Mouse (Mus musculus) lung, embryonic 14.5 days (tissue): Measurements from ENCODE around the gene Rpgrip1. TPM values are rescaled to one million over a fixed set of nuclear protein-coding genes. Genes with fewer than 3 reads are reported as not detected.

ENCODE experiments used
- ATAC-seq: fragments of 200-750 bp; cut with Nextera tagmentation; 2 replicates; pipeline ENCODE4 v1.8.0; 2017; ENCODE audit warnings: mild to moderate bottlenecking, moderate TSS enrichment, moderate library complexity; ENCODE audit not compliant: insufficient read depth
- DNase-seq: peaks from one replicate; pipeline ENCODE4 v3.0.0-alpha.2; 2015
- H3K27ac ChIP-seq: fragments of 300-500 bp; sonication (generic); 2 replicates; pipeline ENCODE4 v1.5.1; 2014; ENCODE audit warnings: low read depth, mild to moderate bottlenecking, moderate library complexity
- H3K27me3 ChIP-seq: fragments of 300-500 bp; sonication (generic); 2 replicates; pipeline ENCODE4 v1.6.1; 2014; ENCODE audit warnings: low read length, control low read depth; ENCODE audit not compliant: insufficient read depth
- H3K36me3 ChIP-seq: fragments of 300-500 bp; sonication (generic); 2 replicates; pipeline ENCODE4 v1.6.1; 2014; ENCODE audit warnings: control low read depth; ENCODE audit not compliant: insufficient read depth
- H3K4me1 ChIP-seq: fragments of 300-500 bp; sonication (generic); 2 replicates; pipeline ENCODE4 v1.6.1; 2014; ENCODE audit warnings: antibody characterized with exemption, control low read depth; ENCODE audit not compliant: insufficient read depth
- H3K4me2 ChIP-seq: fragments of 300-500 bp; sonication (generic); 2 replicates; pipeline ENCODE4 v1.6.1; 2014; ENCODE audit warnings: mild to moderate bottlenecking
- H3K4me3 ChIP-seq: fragments of 300-500 bp; sonication (generic); 2 replicates; pipeline ENCODE4 v1.5.1; 2014; ENCODE audit warnings: low read depth, low read length
- H3K9ac ChIP-seq: fragments of 300-500 bp; sonication (generic); 2 replicates; pipeline ENCODE4 v1.6.1; 2014
- H3K9me3 ChIP-seq: fragments of 300-500 bp; sonication (generic); 2 replicates; pipeline ENCODE4 v1.6.1; 2016; ENCODE audit warnings: low read depth, low read length, control low read depth
- CTCF ChIP-seq: IDR thresholded peaks from 2 replicates; pipeline ENCODE4 v1.5.1; 2016; ENCODE audit warnings: antibody characterized with exemption, low read depth
- whole genome bisulfite sequencing: fragments of 180-500 bp; shearing (Covaris S2); extraction: QIAGEN DNeasy Blood & Tissue Kit; methylation state at CpG from one replicate; pipeline ENCODE4 v1.1.7; 2014; 5-methylcytosine and 5-hydroxymethylcytosine counted together
- polyA plus RNA-seq: library from polyadenylated mRNA; unstranded; fragments of >200 nt; fragmentation: Nextera tagmentation; extraction: Ambion mirVana; gene quantifications from 2 replicates; pipeline ENCODE4 v1.2.1, GENCODE M21; 2014

The Rpgrip1 gene
- polyA plus RNA-seq, 1 experiment from 2014 or later: 76.1 TPM

- peaks cover 15% of the 10 kb centered on the region for H3K36me3 ChIP-seq
- WGBS: 72% methylated on average over 2 of the region's 2 CpGs
- no peak for TF ChIP-seq CTCF
- no peak overlapping the region for H3K9ac ChIP-seq
- H3K4me2 ChIP-seq: no peak overlapping the region
- H3K27ac ChIP-seq: no peak overlapping the region
- no peaks in the 10 kb centered on the region for H3K27me3 ChIP-seq
- H3K4me1 ChIP-seq: peaks cover 13% of the 10 kb centered on the region; the same call in 1 of the 2 replicates
- no peaks in the 10 kb centered on the region for H3K9me3 ChIP-seq
- DNase-seq (no peak), ATAC-seq (no peak)
- no peak overlapping the region for H3K4me3 ChIP-seq
Observed at GRCm38 (mm10) chr14:52105308-52105707, 5.2 kb upstream of the Rpgrip1 start.

- H3K27me3 ChIP-seq: no peaks in the 10 kb centered on the region
- ATAC-seq (0 out of 2 replicates have a peak, but pooled peaks have one; percentile 10), DNase-seq (peak; percentile 94)
- no peak overlapping the region for H3K9ac ChIP-seq
- 4% methylated on average over 10 of the region's 10 CpGs for WGBS
- H3K27ac ChIP-seq: peak overlapping the region; percentile 72
- H3K4me3 ChIP-seq: no peak overlapping the region
- H3K4me1 ChIP-seq: 0 out of 2 replicates have a peak, but pooled peaks cover 8% of the 10 kb centered on the region
- peaks cover 6% of the 10 kb centered on the region; the same call in 1 of the 2 replicates for H3K36me3 ChIP-seq
- no peaks in the 10 kb centered on the region for H3K9me3 ChIP-seq
- H3K4me2 ChIP-seq: peak overlapping the region; percentile 37
- TF ChIP-seq CTCF: no peak
Observed at GRCm38 (mm10) chr14:52106741-52107140, 3.8 kb upstream of the Rpgrip1 start.

DNA sequence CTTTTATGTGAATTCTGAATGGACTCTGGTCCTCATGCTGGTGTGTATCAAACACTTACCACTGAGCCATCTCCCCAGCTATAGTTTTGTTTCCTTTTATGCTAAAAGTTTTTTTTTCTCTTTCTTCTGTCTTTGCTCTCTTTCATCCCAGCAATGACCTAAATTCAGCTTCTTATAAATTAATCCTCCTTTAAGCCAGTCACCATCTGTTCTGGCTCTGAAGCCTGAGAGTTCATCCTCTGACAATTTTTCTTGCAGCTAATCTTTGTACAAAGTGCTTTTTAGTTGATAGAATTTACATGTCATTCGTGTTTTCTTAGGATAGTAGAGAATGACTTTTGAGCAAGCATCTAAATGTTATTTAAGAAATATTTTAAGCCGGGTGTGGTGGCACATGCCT is 2.5 kb upstream of the Rpgrip1 start:
- Histone ChIP-seq H3K36me3 (no peaks in the 10 kb centered on the region), H3K27ac (no peak overlapping the region), H3K9me3 (no peaks in the 10 kb centered on the region), H3K4me1 (0 out of 2 replicates have a peak, but pooled peaks cover 3% of the 10 kb centered on the region), H3K9ac (no peak overlapping the region), H3K4me2 (no peak overlapping the region), H3K27me3 (no peaks in the 10 kb centered on the region), H3K4me3 (no peak overlapping the region)
- DNase-seq (no peak), ATAC-seq (no peak)
- 76% methylated on average over 2 of the region's 2 CpGs for WGBS
- no peak for TF ChIP-seq CTCF

GRCm38 (mm10) chr14:52114101-52114500 is 3.6 kb downstream of the Rpgrip1 start:
- H3K4me2 ChIP-seq: no peak overlapping the region
- H3K27ac ChIP-seq: no peak overlapping the region
- no peak overlapping the region for H3K4me3 ChIP-seq
- no peaks in the 10 kb centered on the region for H3K27me3 ChIP-seq
- H3K9ac ChIP-seq: no peak overlapping the region
- DNase-seq: no peak
- no peaks in the 10 kb centered on the region for H3K9me3 ChIP-seq
- ATAC-seq: no peak
- no peak for TF ChIP-seq CTCF
- H3K4me1 ChIP-seq: no peaks in the 10 kb centered on the region
- WGBS: 56% methylated on average over 1 of the region's 1 CpGs
- no peaks in the 10 kb centered on the region for H3K36me3 ChIP-seq

DNA sequence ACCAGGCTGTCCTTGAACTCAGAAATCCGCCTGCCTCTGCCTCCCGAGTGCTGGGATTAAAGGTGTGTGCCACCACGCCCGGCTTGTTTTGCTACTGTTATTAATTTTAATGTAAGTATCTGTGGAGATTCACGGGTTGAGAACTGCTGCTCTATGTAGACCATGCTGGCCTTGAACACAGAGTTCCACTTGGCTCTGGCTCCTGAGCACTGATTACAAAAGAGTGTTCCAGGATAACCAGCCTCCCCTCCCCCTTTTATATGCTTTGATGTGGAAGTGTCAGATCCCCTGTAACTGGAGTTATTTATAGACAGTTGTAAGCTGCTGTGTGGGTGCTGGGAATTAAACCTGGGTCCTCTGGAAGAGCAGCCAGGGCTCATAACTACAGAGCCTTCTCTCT is 6.7 kb downstream of the Rpgrip1 start:
- TF ChIP-seq CTCF: no peak
- H3K9me3 ChIP-seq: no peaks in the 10 kb centered on the region
- H3K27ac ChIP-seq: no peak overlapping the region
- WGBS: 93% methylated on average over 5 of the region's 5 CpGs
- peaks cover 4% of the 10 kb centered on the region; the same call in 1 of the 2 replicates for H3K4me1 ChIP-seq
- no peaks in the 10 kb centered on the region for H3K27me3 ChIP-seq
- H3K4me3 ChIP-seq: no peak overlapping the region
- DNase-seq (no peak), ATAC-seq (no peak)
- H3K4me2 ChIP-seq: no peak overlapping the region
- no peaks in the 10 kb centered on the region for H3K36me3 ChIP-seq
- no peak overlapping the region for H3K9ac ChIP-seq

DNA sequence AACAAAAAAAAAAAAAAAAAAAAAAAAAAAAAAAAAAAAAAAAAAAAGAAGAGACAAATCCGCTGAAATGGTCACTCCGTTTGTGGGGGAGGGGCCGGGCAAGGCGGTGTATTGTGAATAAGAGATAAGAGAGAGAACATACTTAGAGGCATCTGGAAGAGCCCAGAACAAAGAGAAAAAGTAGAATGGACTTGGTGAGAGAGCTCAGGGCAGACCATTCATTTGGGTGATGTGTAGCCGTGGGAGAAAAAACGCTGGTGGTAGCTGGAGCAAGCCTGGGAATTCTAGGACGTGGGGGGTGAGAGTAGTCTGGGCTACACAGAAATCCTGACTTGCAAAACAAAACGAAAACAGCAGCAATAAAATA is 7.9 kb downstream of the Rpgrip1 start:
- Histone ChIP-seq H3K4me1 (peaks cover 4% of the 10 kb centered on the region; the same call in 1 of the 2 replicates), H3K9ac (0 out of 2 replicates have a peak overlapping the region, but pooled peaks have one; percentile 68), H3K27me3 (no peaks in the 10 kb centered on the region), H3K36me3 (no peaks in the 10 kb centered on the region), H3K4me3 (peak overlapping the region; percentile 53), H3K4me2 (peak overlapping the region; percentile 99), H3K9me3 (no peaks in the 10 kb centered on the region), H3K27ac (peak overlapping the region; percentile 93)
- no peak for TF ChIP-seq CTCF
- ATAC-seq (peak; percentile 26), DNase-seq (peak; percentile 49)
- 18% methylated on average over 8 of the region's 8 CpGs for WGBS

GRCm38 (mm10) chr14:52118823-52119608 is 8.5 kb downstream of the Rpgrip1 start:
- H3K9me3 ChIP-seq: no peaks in the 10 kb centered on the region
- TF ChIP-seq CTCF: 0 out of 2 replicates have a peak, but pooled peaks have one; percentile 33
- no peaks in the 10 kb centered on the region for H3K36me3 ChIP-seq
- WGBS: under 1% methylated on average over 38 of the region's 38 CpGs
- no peaks in the 10 kb centered on the region for H3K27me3 ChIP-seq
- H3K4me1 ChIP-seq: peaks cover 4% of the 10 kb centered on the region; the same call in 1 of the 2 replicates
- peak overlapping the region; percentile 93 for H3K27ac ChIP-seq
- ATAC-seq (peak; percentile 92), DNase-seq (peak; percentile 78)
- peak overlapping the region; percentile 53 for H3K4me3 ChIP-seq
- peak overlapping the region; percentile 99 for H3K4me2 ChIP-seq
- H3K9ac ChIP-seq: peak overlapping the region; percentile 68
